Mouse (Mus musculus) cerebellum, adult 2 months (tissue): ENCODE measurements around the gene Fkbp4. TPM values are rescaled to one million over a fixed set of nuclear protein-coding genes. Genes with fewer than 3 reads are reported as not detected.

Experiments used
- DNase-seq, 2 experiments: peaks; one replicate each; pipeline ENCODE4 v3.0.0; 2021
- H3K27ac ChIP-seq: fragments of 200-500 bp; 2 replicates; pipeline ENCODE4 v1.5.1; 2012; ENCODE audit warnings: low read length, control low read depth, inconsistent platforms; ENCODE audit not compliant: insufficient read depth
- H3K27me3 ChIP-seq: fragments of 200-500 bp; 2 replicates; pipeline ENCODE4 v1.6.1; 2012; ENCODE audit warnings: inconsistent platforms, mild to moderate bottlenecking, low read length, moderate library complexity; ENCODE audit not compliant: control insufficient read depth, insufficient read depth
- H3K4me1 ChIP-seq: fragments of 200-500 bp; 2 replicates; pipeline ENCODE4 v1.6.1; 2011; ENCODE audit warnings: low read length; ENCODE audit not compliant: control insufficient read depth, insufficient read depth
- H3K4me3 ChIP-seq: fragments of 200-500 bp; replicated peaks from 2 replicates; pipeline ENCODE3; 2011; ENCODE audit warnings: mild to moderate bottlenecking, low read depth, low read length, control low read depth; ENCODE audit not compliant: insufficient read depth
- CTCF ChIP-seq: fragments of 200-500 bp; IDR thresholded peaks from 2 replicates; pipeline ENCODE4 v1.5.1; 2011; ENCODE audit warnings: low read depth, mild to moderate bottlenecking, control low read depth, low read length, moderate library complexity, borderline replicate concordance; ENCODE audit not compliant: insufficient read depth
- POLR2A ChIP-seq: fragments of 200-500 bp; IDR thresholded peaks from 2 replicates; pipeline ENCODE4 v1.6.1; 2011; ENCODE audit warnings: low read length, control low read depth, borderline replicate concordance; ENCODE audit not compliant: insufficient read depth
- WGBS: fragments of 180-500 bp; shearing (Covaris S2); methylation state at CpG from one replicate; pipeline ENCODE4 v1.1.7; 2018; 5-methylcytosine and 5-hydroxymethylcytosine counted together
- polyA plus RNA-seq: library from polyadenylated mRNA; depleted of rRNA; stranded (reverse); fragments of >200 nt; gene quantifications from 2 replicates; pipeline ENCODE4 v1.2.3, GENCODE M21; 2012

Fkbp4 gene
- polyA plus RNA-seq, 1 experiment: 249 TPM

- peak; percentile 77 to 83 for DNase-seq
- Histone ChIP-seq H3K27ac (peak overlapping the region; percentile 49), H3K4me1 (peaks cover 32% of the 10 kb centered on the region), H3K27me3 (no peaks in the 10 kb centered on the region), H3K4me3 (no peak overlapping the region)
- TF ChIP-seq POLR2A (no peak), CTCF (no peak)
- WGBS: 13% methylated on average over 13 of the region's 13 CpGs
These were observed 4.9 kb downstream of the Fkbp4 start for GRCm38 (mm10) chr6:128433566-128433965.

- TF ChIP-seq CTCF (no peak), POLR2A (no peak)
- peak; percentile 77 to 81 for DNase-seq
- Histone ChIP-seq H3K4me3 (no peak overlapping the region), H3K4me1 (peaks cover 32% of the 10 kb centered on the region), H3K27me3 (no peaks in the 10 kb centered on the region), H3K27ac (peak overlapping the region; percentile 49)
- WGBS: 17% methylated on average over 13 of the region's 13 CpGs
These were observed 6.0 kb downstream of the Fkbp4 start for GRCm38 (mm10) chr6:128432356-128432915.

GRCm38 (mm10) chr6:128429826-128430225 is 8.7 kb downstream of the Fkbp4 start:
- H3K4me1 ChIP-seq: peaks cover 25% of the 10 kb centered on the region
- H3K4me3 ChIP-seq: no peak overlapping the region
- no peaks in the 10 kb centered on the region for H3K27me3 ChIP-seq
- TF ChIP-seq CTCF (no peak), POLR2A (no peak)
- H3K27ac ChIP-seq: no peak overlapping the region
- 93% methylated on average over 6 of the region's 6 CpGs for WGBS
- DNase-seq: no peak

GRCm38 (mm10) chr6:128429300-128429699 is 9.2 kb downstream of the Fkbp4 start:
- 96% methylated on average over 2 of the region's 2 CpGs for WGBS

GRCm38 (mm10) chr6:128427571-128427970 is 10.9 kb downstream of the Fkbp4 start:
- no peak for DNase-seq
- Histone ChIP-seq H3K27me3 (no peaks in the 10 kb centered on the region), H3K4me3 (no peak overlapping the region), H3K4me1 (peaks cover 7% of the 10 kb centered on the region; the same call in 1 of the 2 replicates), H3K27ac (no peak overlapping the region)
- no peak for TF ChIP-seq CTCF
- TF ChIP-seq POLR2A: no peak
- WGBS: 98% methylated on average over 5 of the region's 5 CpGs

More at GRCm38 (mm10) chr6:128429300-128429699, 9.2 kb downstream of the Fkbp4 start:
- Histone ChIP-seq H3K27me3 (no peaks in the 10 kb centered on the region), H3K4me1 (peaks cover 21% of the 10 kb centered on the region), H3K4me3 (no peak overlapping the region), H3K27ac (no peak overlapping the region)
- TF ChIP-seq POLR2A: no peak
- no peak for TF ChIP-seq CTCF
- no peak for DNase-seq

GRCm38 (mm10) chr6:128425046-128425445 is 13.4 kb downstream of the Fkbp4 start:
- TF ChIP-seq CTCF (no peak), POLR2A (no peak)
- Histone ChIP-seq H3K27me3 (no peaks in the 10 kb centered on the region), H3K4me1 (no peaks in the 10 kb centered on the region; the same call in 1 of the 2 replicates), H3K4me3 (peak overlapping the region; percentile 82), H3K27ac (peak overlapping the region; percentile 99; the same call in 1 of the 2 replicates)
- DNase-seq: peak in 1 of 2 experiments; percentile 43
- 22% methylated on average over 9 of the region's 9 CpGs for WGBS

- DNase-seq: peak; percentile 97 to 98
- H3K4me1 ChIP-seq: no peaks in the 10 kb centered on the region; the same call in 1 of the 2 replicates
- no peaks in the 10 kb centered on the region for H3K27me3 ChIP-seq
- WGBS: under 1% methylated on average over 42 of the region's 42 CpGs
- TF ChIP-seq POLR2A: peak; percentile 95; the same call in 1 of the 2 replicates
- TF ChIP-seq CTCF: no peak
- peak within 1 kb of the TSS; percentile 99 for H3K27ac ChIP-seq
- peak within 1 kb of the TSS; percentile 82 for H3K4me3 ChIP-seq
These were observed 14.0 kb downstream of the Fkbp4 start, which contains the start of gene Itfg2 for GRCm38 (mm10) chr6:128424269-128425019. Gene Itfg2 (minus strand): TSS chr6:128424931.
